ENCODE assay signal across 8 mouse cellular contexts in genomic region chr14:29940877-29941276, GRCm38 (mm10). TPM values are rescaled to one million over a fixed set of nuclear protein-coding genes. Genes with fewer than 3 reads are reported as not detected.
A peak's percentile ranks its signal among the peaks of the same experiment; 100 is the strongest.
DNase-seq lines count a peak whose midpoint lies in the region; ATAC-seq and TF ChIP-seq lines count a peak whose summit lies in the region.
"Had no signal": no experiment of that assay in that cellular context is flagged by ENCODE, and none has a peak within 500 bp of the region (broad histone marks: within the 10 kb centered on the region; RNA-seq: fewer than 3 reads in every experiment).

No protein-coding gene starts in this region.

- H3K36me3 ChIP-seq in lung, embryonic 14.5 days (ENCODE audit: insufficient read depth): no peaks in the 10 kb centered on the region
- H3K36me3 ChIP-seq: neural tube, embryonic 13.5 days had no signal

- H3K9me3 ChIP-seq in lung, embryonic 14.5 days (ENCODE audit: low read depth, low read length): no peaks in the 10 kb centered on the region
- H3K9me3 ChIP-seq: neural tube, embryonic 13.5 days had no signal

- no peaks in the 10 kb centered on the region for H3K4me1 ChIP-seq in lung, embryonic 14.5 days (ENCODE audit: insufficient read depth)

- 3% methylated on average over 2 of the region's 2 CpGs for WGBS in lung, embryonic 14.5 days

- H3K9ac ChIP-seq in lung, embryonic 14.5 days: no peak overlapping the region

- no peak for ATAC-seq in lung, embryonic 14.5 days (ENCODE audit: insufficient read depth)

- H3K4me2 ChIP-seq in lung, embryonic 14.5 days: no peak overlapping the region

- H3K4me3 ChIP-seq in lung, embryonic 14.5 days (ENCODE audit: low read depth, low read length): no peak overlapping the region
- H3K4me3 ChIP-seq: neural tube, embryonic 13.5 days had no signal

- TF ChIP-seq CTCF in lung, embryonic 14.5 days (IDR thresholded peaks at IDR 0.05; ENCODE audit: low read depth): peak; percentile 65

- H3K27ac ChIP-seq in lung, embryonic 14.5 days (ENCODE audit: low read depth): no peak overlapping the region
- H3K27ac ChIP-seq: neural tube, embryonic 13.5 days had no signal

- peak; percentile 16 to 18 for DNase-seq in urinary bladder, adult 18-20 months (ENCODE audit: low spot score in 2 of 2)
- DNase-seq in urinary bladder, adult 2 months (ENCODE audit: low spot score): no peak
- DNase-seq in adrenal gland, postnatal 25 days: peak; percentile 18
- DNase-seq in embryo, embryonic 9.5 days (ENCODE audit: extremely low spot score): peak; percentile 54
- DNase-seq in kidney, adult 9 months: peak; percentile 64
- DNase-seq in lung, embryonic 14.5 days: peak; percentile 89
- DNase-seq in right cerebral cortex, postnatal 10 days (ENCODE audit: low spot score in 2 of 2): peak; percentile 62 to 67

- no peaks in the 10 kb centered on the region for H3K27me3 ChIP-seq in lung, embryonic 14.5 days (ENCODE audit: insufficient read depth, low read length)
- H3K27me3 ChIP-seq: neural tube, embryonic 13.5 days had no signal

RNA-seq across cellular contexts. Expression of gene Selenok, which starts 27.2 kb away (rescaled TPM):
- 147 and 185 TPM in 2 replicates for polyA plus RNA-seq in urinary bladder, adult 2 months (2012; rRNA removed)
- total RNA-seq in adrenal gland, postnatal 25 days (2021): 101 and 108 TPM in 2 replicates
- polyA plus RNA-seq in lung, embryonic 14.5 days (2014; fragmentation: Nextera tagmentation; extraction: Ambion mirVana): 189 and 209 TPM in 2 replicates

RNA-seq across cellular contexts. Expression of gene Actr8, which starts 37.3 kb away (rescaled TPM):
- polyA plus RNA-seq in urinary bladder, adult 2 months (2012; rRNA removed): 49.8 and 51.9 TPM in 2 replicates
- total RNA-seq in adrenal gland, postnatal 25 days (2021): 63.0 and 78.1 TPM in 2 replicates
- polyA plus RNA-seq in lung, embryonic 14.5 days (2014; fragmentation: Nextera tagmentation; extraction: Ambion mirVana): 56.6 and 59.4 TPM in 2 replicates
